Mouse (Mus musculus): ENCODE data around the gene Btg3. TPM values are rescaled to one million over a fixed set of nuclear protein-coding genes. Genes with fewer than 3 reads are reported as not detected.

Btg3 gene
- 3.1 and 3.8 TPM in 2 replicates for polyA plus RNA-seq (2012; rRNA removed)

DNA sequence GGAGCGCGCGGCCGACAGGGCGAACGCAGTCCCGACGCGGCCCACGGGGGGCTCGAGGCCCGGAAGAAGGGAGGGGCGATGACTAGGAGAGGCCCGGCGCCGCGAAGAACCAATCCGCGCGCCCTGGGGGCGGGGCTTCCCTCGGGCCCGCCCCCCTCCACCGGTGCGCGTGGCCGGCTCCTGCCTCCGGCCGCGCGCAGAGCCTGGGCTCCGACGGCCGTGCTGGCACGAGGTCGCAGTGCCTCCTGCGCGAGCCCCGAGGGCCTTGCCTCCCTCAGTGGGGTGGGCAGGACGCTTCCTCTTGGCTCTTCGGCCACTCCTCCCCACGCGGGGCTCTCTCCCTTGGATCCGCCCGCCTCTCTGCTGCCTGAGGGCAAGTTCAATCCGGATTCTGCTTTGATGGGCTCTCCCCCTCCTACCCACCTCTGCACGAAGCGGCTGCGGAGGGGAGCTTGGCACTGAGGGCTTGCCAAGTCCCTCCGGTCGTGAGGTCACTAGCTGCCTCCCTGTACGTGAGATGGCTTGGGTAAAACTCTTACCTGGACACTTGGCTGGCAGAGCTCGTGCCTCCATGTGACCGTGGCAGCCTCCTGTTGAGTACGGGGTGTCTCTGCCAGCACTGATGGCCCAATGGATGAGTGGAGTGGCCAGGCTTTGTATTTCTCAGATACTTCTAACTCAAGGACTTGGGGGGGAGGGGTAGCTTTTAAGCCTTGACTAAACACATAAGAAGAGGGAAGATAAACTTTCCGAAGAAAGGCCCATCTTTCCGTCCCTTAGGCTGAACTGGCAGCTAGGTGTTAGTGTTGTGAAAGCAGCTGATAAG is at the start of gene Btg3:
Btg3 (minus strand) TSS at position 448 of the 826 bp plus-strand sequence.

DNA sequence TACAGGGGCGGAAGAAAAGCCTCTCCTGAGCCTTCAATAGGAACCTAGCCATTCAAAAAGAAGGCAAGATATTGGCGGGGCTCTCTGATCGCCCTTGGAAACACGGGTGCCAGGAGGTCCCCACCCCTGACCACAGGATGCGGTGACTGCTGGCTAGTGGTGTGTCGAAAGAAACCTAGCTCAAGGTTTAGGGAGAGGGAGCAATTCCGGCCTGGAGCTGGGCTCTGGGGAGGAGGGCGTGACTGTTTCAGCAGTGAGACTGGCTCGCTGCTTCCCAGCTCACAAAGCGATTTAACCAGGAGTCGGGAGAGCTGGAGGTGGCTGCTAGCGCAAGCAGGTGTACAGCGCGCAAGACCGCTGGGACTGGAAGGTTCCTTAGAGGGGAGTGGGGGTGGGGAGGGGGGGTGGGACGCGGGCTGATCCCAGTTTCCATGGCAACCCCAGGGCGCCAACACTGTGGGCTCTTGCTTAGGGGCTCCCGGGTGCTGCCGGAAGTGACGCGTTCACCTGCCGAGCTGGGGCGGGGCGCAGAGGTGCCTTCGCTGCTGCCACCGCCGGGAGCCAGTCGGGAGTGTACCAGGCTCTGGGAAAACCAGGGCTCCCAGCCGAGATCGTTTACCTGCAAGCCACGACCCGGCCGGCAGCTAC is 75.7 kb downstream of the Btg3 start, which contains the start of gene Cxadr:
Cxadr (plus strand) TSS at position 307 of the 648 bp plus-strand sequence.

Other genes with a start within 250 kb of the Btg3 start
- gene Cxadr, start 75.7 kb downstream of the Btg3 start, polyA plus RNA-seq (2012; rRNA removed) = 16.3 and 21.2 TPM in 2 replicates
- 8.2 and 11.7 TPM in 2 replicates for gene D16Ertd472e, start 199.5 kb upstream of the Btg3 start, polyA plus RNA-seq (2012; rRNA removed)

Data from ovary, adult 2 months (tissue).